Mouse (Mus musculus): ENCODE measurements around the gene Arhgap20.

Gene Arhgap20

DNA sequence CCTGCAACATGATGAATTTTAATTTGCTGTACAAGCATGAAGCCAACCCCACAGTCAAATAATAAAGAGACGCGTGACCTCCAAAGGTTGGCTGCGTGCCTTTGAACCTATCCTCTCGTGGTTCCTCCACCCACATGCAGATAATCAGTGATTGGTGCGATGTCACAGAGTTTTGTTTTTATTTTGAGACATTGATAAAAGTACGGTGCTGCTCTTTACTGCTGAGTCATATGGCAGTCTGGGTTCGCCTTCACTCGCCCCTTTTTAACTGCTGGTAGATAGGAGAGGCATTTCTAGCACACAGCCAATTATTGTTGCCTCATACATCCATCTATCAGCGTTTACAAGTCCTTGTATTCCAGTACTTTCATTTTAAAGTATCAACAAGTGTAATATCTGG is 34.0 kb downstream of the Arhgap20 start:
- DNase-seq (ENCODE audit: low spot score) = no peak

DNA sequence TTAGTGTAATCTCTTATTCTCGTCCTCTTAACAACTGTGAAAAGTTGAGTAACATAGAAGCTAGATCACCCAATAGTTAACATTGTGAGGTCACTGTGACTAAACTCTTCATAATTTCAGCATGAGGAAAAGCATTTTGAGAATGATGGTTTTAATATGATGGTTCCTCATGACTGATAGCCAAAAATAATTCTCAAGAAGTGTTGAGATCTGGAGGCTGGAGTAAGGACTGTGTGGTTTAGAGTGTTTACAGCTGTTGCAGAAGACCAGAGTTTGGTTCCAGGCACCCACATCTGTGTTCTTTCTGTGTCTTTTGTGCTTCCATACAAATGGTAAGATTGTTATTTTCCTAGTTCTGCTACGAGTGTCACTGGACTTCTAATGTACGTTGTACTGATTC is 42.1 kb downstream of the Arhgap20 start:
- DNase-seq (ENCODE audit: low spot score) = no peak

DNA sequence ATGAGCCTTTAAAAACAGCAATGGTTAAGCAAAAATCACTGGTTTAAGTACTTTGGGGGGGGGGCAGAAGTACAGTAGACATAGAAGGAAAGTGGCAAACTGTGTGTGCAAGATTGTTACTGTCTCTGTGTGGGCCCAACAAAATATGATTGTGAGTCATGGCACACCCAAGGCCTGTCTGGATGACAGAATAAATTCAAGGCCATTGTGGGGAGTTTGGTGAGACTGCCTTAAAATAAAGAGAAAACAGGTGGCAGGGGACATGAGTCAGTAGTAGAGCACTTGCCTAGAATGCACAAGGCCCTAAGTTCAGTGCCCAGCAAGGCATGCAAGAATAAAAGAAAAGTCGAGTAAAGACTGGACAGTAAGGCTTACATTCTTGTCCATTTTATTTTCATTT is 47.8 kb downstream of the Arhgap20 start:
- no peak for DNase-seq (ENCODE audit: low spot score)

DNA sequence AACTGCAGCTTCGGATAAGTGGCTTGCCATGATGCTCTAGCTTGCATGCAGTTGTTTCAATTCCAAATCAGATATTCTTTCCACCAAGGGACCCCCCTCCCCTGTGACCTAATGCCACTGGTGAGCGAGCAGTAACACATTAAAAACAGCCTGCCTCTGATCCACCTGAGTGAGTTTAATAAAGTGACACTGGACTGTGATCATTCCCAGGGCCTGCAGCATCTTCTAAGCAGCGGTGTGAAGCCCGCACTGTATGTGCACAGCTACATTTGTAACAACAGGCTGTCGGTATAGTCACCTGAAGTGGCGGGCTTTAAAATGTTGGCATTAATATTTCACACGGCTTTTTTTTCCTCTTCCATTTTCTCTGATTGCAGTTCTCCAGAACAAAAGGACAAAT is 59.4 kb downstream of the Arhgap20 start:
- DNase-seq (ENCODE audit: low spot score) = no peak

DNA sequence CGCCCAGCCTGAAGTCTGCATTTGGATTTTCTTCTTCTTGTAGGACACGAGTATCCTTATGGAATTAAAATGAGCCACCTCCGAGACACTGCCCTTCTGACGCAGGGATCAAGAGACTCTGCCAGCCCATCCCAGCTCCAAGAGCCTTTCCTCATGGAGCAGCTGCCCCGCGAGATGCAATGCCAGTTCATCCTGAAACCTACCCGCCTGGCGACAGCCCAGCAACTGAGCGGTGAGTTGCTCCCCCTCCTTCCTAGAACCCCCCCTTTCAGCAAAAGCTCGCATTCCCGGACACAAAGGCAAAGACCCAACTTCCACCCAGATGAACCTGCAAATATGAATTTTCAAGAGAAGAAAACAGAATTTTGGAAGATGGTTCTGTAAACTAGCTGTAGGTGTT is 66.5 kb downstream of the Arhgap20 start:
- no peak for DNase-seq (ENCODE audit: low spot score)

DNA sequence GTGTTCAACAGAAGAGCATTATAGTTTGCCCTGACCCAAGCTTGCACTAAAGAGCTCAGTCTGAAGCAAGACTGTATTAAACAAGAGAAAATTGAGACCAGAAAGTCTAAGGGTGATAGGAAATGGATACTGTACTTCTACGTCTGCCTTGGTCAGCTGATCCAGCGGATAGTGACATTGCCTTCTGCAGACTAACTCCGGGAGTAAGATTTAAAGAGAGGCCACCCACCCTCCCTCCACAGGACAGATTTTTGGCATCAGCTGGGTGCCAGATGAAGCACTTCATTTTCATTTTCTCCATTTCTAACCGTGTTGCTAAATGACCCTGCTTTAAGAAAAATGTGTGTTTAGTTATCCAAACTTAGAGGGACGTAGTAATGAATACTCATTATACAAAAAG is 67.2 kb downstream of the Arhgap20 start:
- DNase-seq (ENCODE audit: low spot score) = no peak

DNA sequence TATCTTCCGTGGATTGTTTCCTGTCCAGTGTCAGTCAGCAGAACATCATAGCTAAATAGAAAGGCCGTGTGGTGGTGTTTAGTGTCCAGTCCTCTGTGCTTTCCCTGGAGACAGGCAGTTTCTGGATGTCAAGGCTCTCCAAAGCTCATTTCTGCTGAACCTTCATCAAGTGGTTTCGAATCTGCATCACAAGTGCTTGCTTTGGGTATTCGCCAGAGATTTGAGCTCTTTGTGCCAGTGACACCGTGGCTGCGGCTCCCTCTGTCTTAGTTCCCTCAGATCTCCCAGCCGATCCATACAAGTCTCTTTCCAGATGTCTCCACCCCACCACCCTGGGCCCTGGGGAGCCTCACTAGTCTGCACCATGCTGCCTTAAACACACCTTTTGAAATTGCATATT is 72.6 kb downstream of the Arhgap20 start:
- DNase-seq (ENCODE audit: low spot score) = no peak

DNA sequence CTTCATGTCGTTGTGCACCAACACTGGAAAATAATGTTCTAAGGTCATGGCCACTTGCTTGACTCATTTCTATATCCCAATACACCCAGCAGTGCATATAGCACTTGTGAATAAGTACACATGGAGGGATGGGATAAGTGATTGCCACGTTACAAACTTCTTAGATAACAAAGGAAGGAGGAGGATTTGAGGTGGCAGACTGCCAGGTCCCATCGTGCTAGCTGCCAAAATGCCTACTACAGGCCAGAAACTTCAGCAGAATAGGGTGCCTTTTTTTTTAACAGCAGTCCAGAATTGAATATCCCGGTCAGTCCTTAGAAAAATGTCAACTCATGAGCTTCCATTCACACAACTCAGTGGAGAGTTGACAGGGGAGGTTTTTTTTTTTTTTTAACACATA is 78.1 kb downstream of the Arhgap20 start:
- no peak for DNase-seq (ENCODE audit: low spot score)

DNA sequence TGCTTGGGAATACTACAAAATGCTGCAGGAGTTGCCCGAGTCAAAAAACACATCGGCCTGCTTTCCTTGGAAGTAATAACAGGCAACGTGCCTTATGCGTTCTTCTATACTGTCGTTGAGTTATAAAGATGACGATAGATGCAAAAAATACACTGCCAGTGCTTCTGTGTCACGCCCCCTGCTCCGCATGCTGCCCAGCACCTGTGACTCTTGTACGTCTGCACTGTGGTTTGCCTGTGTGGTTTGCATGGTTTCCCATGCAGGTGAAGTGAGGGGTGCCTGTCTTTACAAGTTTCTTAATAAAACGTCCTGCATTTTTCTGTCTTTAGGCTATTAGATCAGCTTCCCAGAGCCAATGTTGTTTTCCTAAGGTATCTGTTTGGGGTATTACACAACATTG is 80.7 kb downstream of the Arhgap20 start:
- DNase-seq (ENCODE audit: low spot score) = no peak

DNA sequence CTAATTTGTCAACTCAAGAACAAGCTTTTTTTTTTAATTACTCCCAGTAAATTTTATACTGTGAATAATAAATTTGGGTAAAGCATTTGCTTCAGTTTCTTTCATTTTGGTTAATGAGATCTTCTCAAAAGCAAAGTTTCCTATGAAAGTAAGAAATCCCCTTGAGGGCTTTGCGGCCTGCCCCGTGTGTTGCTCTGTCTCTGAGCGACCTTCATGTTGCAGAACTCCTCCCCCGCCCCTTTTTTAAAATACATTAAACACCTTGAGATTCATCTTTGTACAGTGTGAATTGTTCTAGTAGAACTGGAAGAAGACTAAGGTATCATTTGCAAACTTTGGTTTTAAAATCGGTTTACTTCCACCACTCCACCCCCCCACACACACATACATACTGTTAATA is 88.6 kb downstream of the Arhgap20 start:
- no peak for DNase-seq (ENCODE audit: low spot score)

DNA sequence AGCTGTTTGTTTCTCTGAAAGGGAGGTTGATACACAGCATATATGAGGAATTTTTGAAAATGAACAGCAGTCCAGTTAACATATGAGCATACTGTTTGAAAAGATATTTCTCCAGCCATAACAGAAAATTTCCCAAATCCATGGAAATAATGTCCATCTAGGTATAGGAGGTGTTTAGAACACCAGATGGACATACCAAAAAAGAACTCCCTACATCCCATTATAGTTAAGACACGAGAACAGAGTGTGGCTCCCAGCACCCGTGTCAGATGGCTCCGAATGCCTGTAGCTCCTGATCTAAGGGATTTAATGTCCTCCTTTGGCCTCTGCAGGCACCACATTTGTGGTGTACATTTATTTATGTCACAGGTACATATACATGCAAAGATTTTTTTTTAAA is 99.1 kb downstream of the Arhgap20 start:
- no peak for DNase-seq (ENCODE audit: low spot score)

DNA sequence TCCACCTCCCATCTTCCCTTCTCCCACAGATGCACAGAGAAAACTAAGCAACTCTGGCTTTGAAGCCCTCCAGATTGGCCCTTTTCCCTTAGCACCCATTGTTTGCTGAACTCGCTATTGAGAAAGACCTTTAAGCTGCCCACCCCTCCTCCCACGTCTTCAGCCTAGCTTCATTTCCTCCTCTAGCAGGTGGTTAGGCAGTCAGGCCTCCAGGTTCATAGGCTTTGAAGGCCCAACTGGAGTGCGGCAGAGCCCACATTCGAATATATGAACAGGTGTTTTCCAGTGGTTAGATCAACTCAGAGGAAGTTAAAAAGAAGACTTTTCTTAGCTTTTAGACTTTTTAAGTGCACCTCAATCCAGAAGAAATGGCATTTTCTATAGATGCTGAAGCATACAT is 101.5 kb downstream of the Arhgap20 start:
- DNase-seq (ENCODE audit: low spot score) = no peak

DNA sequence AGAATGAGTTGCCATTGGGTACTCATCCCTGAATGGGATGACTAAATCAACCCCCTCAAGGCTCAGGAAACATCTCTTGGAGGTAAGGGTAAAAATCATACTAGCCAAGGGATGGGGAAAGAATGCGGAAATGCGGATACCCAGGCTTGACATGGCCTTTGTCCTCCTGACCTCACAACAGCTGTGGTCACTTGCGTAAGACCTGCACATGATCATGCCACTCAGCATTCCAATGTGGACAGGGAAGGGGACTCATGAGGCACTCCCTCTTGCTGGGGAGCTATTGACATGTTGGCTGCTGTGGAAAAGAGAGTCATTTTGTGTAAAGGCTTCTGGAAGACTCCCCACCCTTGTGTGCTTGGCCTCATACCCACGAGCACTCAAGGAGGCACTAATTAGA is 103.9 kb downstream of the Arhgap20 start:
- no peak for DNase-seq (ENCODE audit: low spot score)

DNA sequence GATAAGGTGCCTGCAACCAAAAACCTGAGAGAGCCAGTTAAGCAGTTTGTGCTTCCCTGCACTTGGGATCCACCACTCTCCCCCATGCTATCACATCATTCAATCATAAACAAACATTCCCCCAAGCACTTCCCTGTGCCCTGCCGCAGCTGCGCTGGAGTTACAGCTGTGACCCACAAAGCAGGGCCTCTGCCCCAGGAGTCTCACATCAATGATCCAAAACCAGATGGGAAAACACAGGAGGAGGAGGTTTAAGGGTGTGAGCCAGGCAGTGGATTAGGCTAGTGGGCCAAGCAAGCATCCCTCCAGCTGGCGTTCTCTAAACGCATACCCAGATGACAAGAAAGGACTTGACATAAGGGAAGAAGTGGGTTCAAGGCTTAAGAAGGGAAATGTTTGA is 109.2 kb downstream of the Arhgap20 start:
- DNase-seq (ENCODE audit: low spot score) = no peak

DNA sequence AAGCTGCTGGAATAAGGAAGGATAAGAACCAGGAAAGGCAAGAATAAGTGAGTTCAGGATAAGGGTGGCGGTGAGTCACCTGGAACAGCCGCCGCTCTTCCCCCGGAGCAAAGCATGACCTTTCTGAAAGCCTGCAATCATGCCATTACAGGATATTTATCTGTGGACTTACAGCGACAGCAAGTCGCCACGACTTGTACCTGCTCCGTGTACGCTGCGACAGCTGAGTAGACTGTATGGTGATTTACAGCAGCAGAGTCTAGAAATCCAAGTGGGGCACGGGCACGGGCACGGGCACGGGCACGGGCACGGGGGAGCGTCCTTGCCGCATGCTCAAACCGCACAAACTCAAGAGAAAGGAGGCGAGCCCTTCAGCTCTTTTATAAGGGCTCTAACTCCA is 110.4 kb downstream of the Arhgap20 start:
- no peak for DNase-seq (ENCODE audit: low spot score)

DNA sequence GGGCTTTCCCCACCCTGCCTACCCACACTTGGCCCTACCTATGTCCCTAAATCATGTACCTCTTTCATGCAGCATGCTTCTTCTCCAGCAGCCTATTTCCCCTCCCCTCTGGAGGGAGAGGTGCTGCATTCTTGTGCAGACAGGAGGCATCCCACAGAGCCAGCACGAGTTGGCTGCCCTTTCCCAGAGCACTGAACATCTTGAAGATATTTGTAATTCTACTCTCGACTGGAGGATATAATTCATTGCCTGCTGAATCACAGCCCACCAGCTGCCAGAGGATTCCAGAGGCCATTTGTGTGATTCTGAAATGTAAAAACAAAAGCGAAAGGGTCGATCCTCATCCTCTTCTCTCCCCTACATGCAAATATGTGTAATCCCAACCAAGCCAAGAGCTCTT is 116.2 kb downstream of the Arhgap20 start:
- DNase-seq (ENCODE audit: low spot score) = no peak

DNA sequence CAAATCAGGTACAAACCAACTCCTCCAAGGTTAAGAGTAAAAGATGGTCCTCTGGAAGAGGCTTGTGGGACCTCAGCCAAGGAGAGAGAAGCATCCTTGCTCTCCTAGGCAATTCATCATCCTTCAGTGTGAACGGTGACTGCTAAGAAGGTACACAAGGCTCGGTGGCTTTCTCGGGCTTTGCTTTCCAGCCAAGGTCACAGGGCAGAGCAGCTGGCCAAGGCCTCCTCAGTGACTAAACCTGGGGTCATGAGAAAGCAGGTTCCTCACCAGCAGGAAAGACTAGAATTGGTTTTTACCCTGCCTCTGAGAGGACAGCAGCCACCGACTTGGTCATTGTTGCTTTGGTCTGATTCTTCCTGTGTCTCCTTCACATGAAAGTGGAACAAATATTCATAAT is 116.7 kb downstream of the Arhgap20 start:
- DNase-seq (ENCODE audit: low spot score) = no peak

DNA sequence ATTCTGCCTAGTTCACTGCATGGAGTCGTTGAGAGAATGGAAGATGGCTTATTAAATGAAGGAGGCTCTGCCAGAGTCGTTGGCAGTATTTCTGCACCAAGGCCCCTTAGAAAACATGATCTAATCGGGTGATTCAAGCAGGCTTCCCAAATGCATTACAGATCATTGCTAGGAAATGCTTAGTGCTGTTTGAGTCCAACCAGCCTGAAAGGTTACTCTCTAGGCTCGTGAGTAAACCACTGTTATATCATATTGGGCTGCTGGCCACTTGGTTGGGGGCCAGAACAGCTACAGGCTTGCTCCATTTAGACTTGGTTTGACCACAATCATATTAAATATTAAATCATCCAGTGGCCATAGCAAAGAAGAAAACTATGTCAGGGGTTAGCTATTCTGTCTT is 118.2 kb downstream of the Arhgap20 start:
- no peak for DNase-seq (ENCODE audit: low spot score)

DNA sequence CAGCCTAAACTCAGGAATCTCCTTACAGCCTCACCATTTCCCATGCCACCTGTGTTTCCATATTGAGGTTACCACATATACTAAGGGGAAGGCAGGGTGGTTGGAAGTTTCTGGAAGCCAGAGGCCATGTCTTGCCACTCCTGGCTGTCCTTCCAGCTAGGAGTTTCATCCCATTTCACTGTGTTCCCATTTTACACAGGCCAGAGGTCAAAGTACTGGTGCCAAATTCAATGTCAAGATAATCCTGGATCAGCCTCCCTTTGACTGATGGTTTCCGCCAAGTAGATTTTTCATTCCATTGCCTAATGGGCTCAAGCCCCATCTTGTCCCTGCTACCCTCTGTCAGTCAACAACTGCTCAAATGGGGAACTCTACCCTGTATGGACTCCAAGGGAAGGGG is 127.8 kb downstream of the Arhgap20 start:
- no peak for DNase-seq (ENCODE audit: low spot score)

Data from layer of hippocampus, adult 9-10 months (tissue).